Mouse (Mus musculus): Measurements from ENCODE around the gene Atad3a. TPM values are rescaled to one million over a fixed set of nuclear protein-coding genes. Genes with fewer than 3 reads are reported as not detected.

The Atad3a gene
- total RNA-seq, 1 experiment from 2014 or later: 120 TPM

- no peak for ATAC-seq (replicated peaks; ENCODE audit: low read depth, poor library complexity, severe bottlenecking)
Measured at GRCm38 (mm10) chr4:155696261-155697255, 64.3 kb downstream of the Atad3a start.

DNA sequence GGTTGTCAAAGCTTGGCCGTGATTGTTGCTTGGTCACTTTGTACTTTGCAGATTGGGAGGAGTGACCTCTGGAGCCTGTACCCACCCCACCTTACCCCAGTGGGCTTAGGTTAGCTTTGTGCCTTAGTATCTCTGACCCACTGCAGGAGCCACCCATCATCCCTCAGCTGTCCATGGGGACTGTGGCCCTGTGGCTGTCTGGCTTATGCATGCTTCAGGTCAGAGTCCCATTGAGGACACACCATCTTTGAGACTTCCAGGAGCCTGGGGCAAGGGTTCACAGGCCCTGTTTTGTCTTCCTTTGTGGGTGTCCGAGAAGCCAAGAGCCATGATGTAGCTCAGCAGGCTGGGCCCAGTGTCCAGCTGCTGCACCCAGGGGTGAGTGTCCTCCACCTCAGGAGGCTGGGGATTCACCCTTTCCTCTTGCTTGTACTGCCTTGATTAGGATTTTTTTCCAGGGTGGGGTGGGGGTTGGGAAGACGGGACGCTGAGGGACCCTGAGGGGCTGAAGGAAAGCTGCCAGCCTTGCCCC lies 65.3 kb downstream of the Atad3a start:
- ATAC-seq (replicated peaks; ENCODE audit: low read depth, poor library complexity, severe bottlenecking): no peak

- peak; percentile 59 for ATAC-seq (replicated peaks; ENCODE audit: low read depth, poor library complexity, severe bottlenecking)
Measured at GRCm38 (mm10) chr4:155694482-155695401, 66.2 kb downstream of the Atad3a start.

DNA sequence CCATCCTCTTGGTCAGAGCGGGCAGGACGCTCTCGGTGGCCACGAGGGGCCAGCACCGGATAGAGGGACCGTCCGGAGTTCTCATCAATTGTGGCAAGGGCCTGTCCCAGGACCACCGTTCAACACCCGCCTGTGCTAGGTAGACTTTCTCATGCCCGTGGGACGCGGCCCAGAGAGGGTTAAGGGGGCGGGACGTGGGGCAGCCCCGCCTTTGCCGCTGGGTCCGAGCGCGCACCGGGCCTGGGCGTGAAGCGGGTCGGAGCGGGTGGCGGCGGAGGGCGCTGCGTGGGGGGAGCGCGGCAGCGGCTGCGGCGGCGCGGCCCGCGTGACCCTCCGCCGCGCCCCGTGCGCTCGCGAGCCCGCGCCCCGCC lies 66.8 kb downstream of the Atad3a start, which contains the start of gene Fndc10:
TSS of gene Fndc10 (plus strand) at position 232 of the 371 bp plus-strand sequence.
- ATAC-seq (replicated peaks; ENCODE audit: low read depth, poor library complexity, severe bottlenecking): peak; percentile 48; the same call in 1 of the 2 replicates

DNA sequence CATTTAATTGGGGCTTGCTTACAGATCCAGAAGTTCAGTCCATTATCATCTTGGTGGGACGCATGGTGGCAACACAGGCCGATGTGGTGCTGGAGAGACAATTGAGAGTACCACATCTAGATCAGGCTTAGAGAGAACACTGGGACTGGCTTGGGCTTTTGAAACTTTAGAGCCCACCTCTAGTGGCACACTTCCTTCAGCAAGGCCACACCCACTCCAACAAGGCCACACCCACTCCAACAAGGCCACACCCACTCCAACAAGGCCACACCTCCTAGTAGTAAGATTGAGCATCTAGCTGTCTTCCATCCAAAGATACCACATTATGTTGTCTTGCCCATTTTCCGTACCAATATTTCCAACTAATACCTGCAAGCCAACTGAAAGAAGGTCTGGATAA lies 68.5 kb downstream of the Atad3a start:
- ATAC-seq (replicated peaks; ENCODE audit: low read depth, poor library complexity, severe bottlenecking): no peak

Other genes with a start within 250 kb of the Atad3a start
- gene Nadk, start 198.7 kb downstream of the Atad3a start, total RNA-seq (2017): 50.8 and 57.0 TPM in 2 replicates
- gene Slc35e2, start 159.7 kb downstream of the Atad3a start, total RNA-seq (2017): 14.2 and 15.8 TPM in 2 replicates
- 50.8 and 66.1 TPM in 2 replicates for gene Cdk11b, start 136.2 kb downstream of the Atad3a start, total RNA-seq (2017)
- gene Gm10563, start 115.7 kb downstream of the Atad3a start, total RNA-seq (2017): not detected in 2 replicates
- 0.91 TPM in 1 of 2 replicates, not detected in the other for gene Mmp23, start 107.7 kb downstream of the Atad3a start, total RNA-seq (2017)
- gene Mib2, start 91.9 kb downstream of the Atad3a start, total RNA-seq (2017): 18.9 and 21.1 TPM in 2 replicates
- 2.9 and 3.2 TPM in 2 replicates for gene Fndc10, start 66.8 kb downstream of the Atad3a start, total RNA-seq (2017)
- gene Ssu72, start 56.3 kb downstream of the Atad3a start, total RNA-seq (2017): 73.2 and 108 TPM in 2 replicates
- 0.29 TPM in 1 of 2 replicates, not detected in the other for gene Tmem240, start 26.3 kb downstream of the Atad3a start, total RNA-seq (2017)
- gene Vwa1, start 13.6 kb upstream of the Atad3a start, total RNA-seq (2017): 0.27 and 0.29 TPM in 2 replicates
- not detected in 2 replicates for gene Tmem88b, start 24.8 kb upstream of the Atad3a start, total RNA-seq (2017)
- gene Ankrd65, start 29.3 kb upstream of the Atad3a start, total RNA-seq (2017): not detected in 2 replicates
- 55.4 and 70.3 TPM in 2 replicates for gene Mrpl20, start 41.8 kb upstream of the Atad3a start, total RNA-seq (2017)
- 83.7 and 89.3 TPM in 2 replicates for gene Ccnl2, start 51.4 kb upstream of the Atad3a start, total RNA-seq (2017)
- 89.9 and 123 TPM in 2 replicates for gene Aurkaip1, start 70.2 kb upstream of the Atad3a start, total RNA-seq (2017)
- not detected in 2 replicates for gene Mxra8, start 78.6 kb upstream of the Atad3a start, total RNA-seq (2017)
- 9.2 and 11.4 TPM in 2 replicates for gene Dvl1, start 86.3 kb upstream of the Atad3a start, total RNA-seq (2017)
- 0.09 TPM in 1 of 2 replicates, not detected in the other for gene Tas1r3, start 102.3 kb upstream of the Atad3a start, total RNA-seq (2017)
- 9.2 and 10.2 TPM in 2 replicates for gene Cptp, start 108.3 kb upstream of the Atad3a start, total RNA-seq (2017)
- 17.5 and 25.1 TPM in 2 replicates for gene Ints11, start 108.5 kb upstream of the Atad3a start, total RNA-seq (2017)
- gene Pusl1, start 130.7 kb upstream of the Atad3a start, total RNA-seq (2017): 18.1 and 39.2 TPM in 2 replicates
- gene Acap3, start 130.7 kb upstream of the Atad3a start, total RNA-seq (2017): 18.0 and 20.1 TPM in 2 replicates
- 91.5 and 103 TPM in 2 replicates for gene Ube2j2, start 182.7 kb upstream of the Atad3a start, total RNA-seq (2017)
- 70.8 and 78.2 TPM in 2 replicates for gene C1qtnf12, start 201.2 kb upstream of the Atad3a start, total RNA-seq (2017)
- 7.5 and 9.0 TPM in 2 replicates for gene B3galt6, start 231.6 kb upstream of the Atad3a start, total RNA-seq (2017)
- 125 and 157 TPM in 2 replicates for gene Sdf4, start 231.8 kb upstream of the Atad3a start, total RNA-seq (2017)

Measured in common myeloid progenitor, adult 5-6 weeks (primary cell).